Mouse (Mus musculus) forebrain, embryonic 11.5 days (tissue): ENCODE results near the gene Vmn1r23. TPM values are rescaled to one million over a fixed set of nuclear protein-coding genes. Genes with fewer than 3 reads are reported as not detected.
"Not testable (repeated sequence)": the region's sequence is repeated elsewhere in the genome, so short reads cannot be mapped to it uniquely, and the experiment has no call there.

Experiments
- ATAC-seq: fragments of 200-750 bp; cut with Nextera tagmentation; replicated peaks from 2 replicates; pipeline ENCODE4 v1.8.0; 2017; ENCODE audit warnings: moderate TSS enrichment; ENCODE audit not compliant: low FRiP score
- DNase-seq: peaks from one replicate; pipeline ENCODE4 v3.0.0-alpha.2; 2017; ENCODE audit warnings: low spot score
- H3K27ac ChIP-seq: fragments of 300-500 bp; sonication (generic); 2 replicates; pipeline ENCODE4 v1.5.1; 2014; ENCODE audit warnings: low read depth, low read length
- H3K27me3 ChIP-seq: fragments of 300-500 bp; sonication (generic); 2 replicates; pipeline ENCODE4 v1.6.1; 2014; ENCODE audit warnings: mild to moderate bottlenecking, low read length, mixed read lengths; ENCODE audit not compliant: control insufficient read depth, insufficient read depth
- H3K36me3 ChIP-seq: fragments of 300-500 bp; sonication (generic); 2 replicates; pipeline ENCODE4 v1.6.1; 2014; ENCODE audit warnings: mild to moderate bottlenecking, low read length, moderate library complexity, mixed read lengths; ENCODE audit not compliant: control insufficient read depth, insufficient read depth
- H3K4me1 ChIP-seq: fragments of 300-500 bp; sonication (generic); replicated peaks from 2 replicates; pipeline ENCODE4 v1.6.1; 2014; ENCODE audit warnings: low read length, mixed read lengths; ENCODE audit not compliant: control insufficient read depth, insufficient read depth
- H3K4me2 ChIP-seq: fragments of 300-500 bp; sonication (generic); 2 replicates; pipeline ENCODE4 v1.6.1; 2014; ENCODE audit warnings: low read depth, mild to moderate bottlenecking, low read length, moderate library complexity, mixed read lengths; ENCODE audit not compliant: severe bottlenecking
- H3K4me3 ChIP-seq: fragments of 300-500 bp; sonication (generic); 2 replicates; pipeline ENCODE4 v1.5.1; 2014; ENCODE audit warnings: low read depth, low read length
- H3K9ac ChIP-seq: fragments of 300-500 bp; sonication (generic); 2 replicates; pipeline ENCODE4 v1.6.1; 2014; ENCODE audit warnings: low read length
- H3K9me3 ChIP-seq: fragments of 300-500 bp; sonication (generic); 2 replicates; pipeline ENCODE4 v1.6.1; 2016; ENCODE audit warnings: low read length, mixed read lengths; ENCODE audit not compliant: control insufficient read depth
- WGBS: fragments of 180-500 bp; shearing (Covaris S2); extraction: QIAGEN DNeasy Blood & Tissue Kit; methylation state at CpG from one replicate; pipeline ENCODE4 v1.1.7; 2014; 5-methylcytosine and 5-hydroxymethylcytosine counted together
- polyA plus RNA-seq: library from polyadenylated mRNA; unstranded; fragments of >200 nt; fragmentation: Nextera tagmentation; extraction: Ambion mirVana; gene quantifications from 2 replicates; pipeline ENCODE4 v1.2.1, GENCODE M21; 2014

The Vmn1r23 gene
- polyA plus RNA-seq, result not detected in 2 replicates

DNA sequence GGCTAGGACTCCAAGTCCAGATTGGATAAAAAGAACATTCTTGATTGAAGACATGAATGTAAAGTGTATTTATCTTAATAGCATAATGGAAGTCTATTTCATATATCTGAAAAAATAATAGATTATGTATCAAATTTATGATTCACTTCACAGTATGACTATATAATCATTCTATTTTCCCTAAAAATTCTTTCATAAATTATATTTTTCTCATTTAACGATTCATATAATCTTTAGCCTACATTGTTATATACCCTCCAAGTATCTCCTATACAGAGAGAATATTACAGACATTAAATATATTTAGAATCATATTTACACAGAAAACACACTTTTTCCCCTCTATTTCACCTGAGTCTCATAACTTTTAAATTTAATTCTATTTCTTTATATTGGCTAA is at the start of gene Vmn1r23:
Gene Vmn1r23 (minus strand): TSS at position 101 of the 400 bp plus-strand sequence.
- no peak within 1 kb of the TSS for H3K4me2 ChIP-seq
- no peak for DNase-seq
- H3K36me3 ChIP-seq, result no peaks in the 10 kb centered on the region
- H3K9me3 ChIP-seq, result no peaks in the 10 kb centered on the region
- no peak within 1 kb of the TSS for H3K4me3 ChIP-seq
- ATAC-seq, result no peak
- H3K27me3 ChIP-seq, result no peaks in the 10 kb centered on the region
- WGBS, result 86% methylated on average over 1 of the region's 1 CpGs
- no peaks in the 10 kb centered on the region for H3K4me1 ChIP-seq
- H3K27ac ChIP-seq, result no peak within 1 kb of the TSS
- H3K9ac ChIP-seq, result no peak within 1 kb of the TSS

DNA sequence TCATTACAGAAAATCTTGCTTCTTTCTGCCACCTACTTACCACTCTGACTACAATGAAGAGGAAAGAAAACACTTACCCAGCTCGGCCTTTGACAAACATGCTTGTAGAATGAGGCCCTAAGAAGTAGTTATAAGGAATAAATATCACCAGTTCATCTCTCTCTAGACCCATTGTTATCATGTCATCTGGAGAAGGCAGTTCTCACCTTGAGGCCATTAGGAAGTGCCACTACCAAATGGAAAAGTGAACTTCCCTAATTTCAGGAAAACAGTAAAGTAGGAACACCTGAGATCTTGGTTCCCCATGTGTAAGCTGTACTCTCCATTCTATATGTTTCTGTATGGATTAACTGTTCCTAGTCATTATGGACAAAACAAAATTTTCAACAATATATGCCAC is 34.8 kb upstream of the Vmn1r23 start, which contains the start of gene Vmn1r24:
Gene Vmn1r24 (minus strand): TSS at position 101 of the 400 bp plus-strand sequence.
- H3K4me1 ChIP-seq, H3K27me3 ChIP-seq, H3K9ac ChIP-seq, DNase-seq, H3K36me3 ChIP-seq, H3K4me3 ChIP-seq, H3K4me2 ChIP-seq, H3K9me3 ChIP-seq, H3K27ac ChIP-seq, ATAC-seq: not testable (repeated sequence)
- 88% methylated on average over 1 of the region's 1 CpGs for WGBS

DNA sequence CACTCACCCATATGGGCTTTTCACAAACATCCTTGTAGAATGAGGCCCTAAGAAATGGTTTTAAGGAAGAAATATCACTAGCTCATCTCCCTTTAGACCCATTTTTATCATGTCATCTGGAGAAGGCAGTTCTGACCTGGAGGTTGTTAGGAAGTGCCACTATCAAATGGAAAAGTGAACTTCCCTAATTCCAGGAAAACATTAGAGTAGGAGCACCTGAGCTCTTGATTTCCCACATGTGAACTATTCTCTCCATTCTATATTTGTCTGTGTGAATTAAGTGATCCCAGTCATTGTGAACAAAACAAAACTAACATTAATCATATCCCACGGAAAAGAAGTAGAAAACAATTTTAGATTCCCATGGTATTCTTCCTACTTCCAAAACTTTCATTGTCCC is 18.7 kb downstream of the Vmn1r23 start, which contains the start of gene Vmn1r22:
Gene Vmn1r22 (minus strand): TSS at position 101 of the 400 bp plus-strand sequence.
- WGBS, result 81% methylated on average over 1 of the region's 1 CpGs
- Histone ChIP-seq H3K4me2 (no peak within 1 kb of the TSS), H3K27me3 (no peaks in the 10 kb centered on the region), H3K4me3 (no peak within 1 kb of the TSS), H3K36me3 (no peaks in the 10 kb centered on the region), H3K9ac (no peak within 1 kb of the TSS), H3K4me1 (no peaks in the 10 kb centered on the region), H3K27ac (no peak within 1 kb of the TSS), H3K9me3 (no peaks in the 10 kb centered on the region)
- DNase-seq (no peak), ATAC-seq (no peak)

Other genes with a start within 250 kb of the Vmn1r23 start
- 15.8 and 16.1 TPM in 2 replicates for gene Pyurf, start 234.8 kb downstream of the Vmn1r23 start, polyA plus RNA-seq
- 54.0 and 55.7 TPM in 2 replicates for gene Lancl2, start 224.3 kb downstream of the Vmn1r23 start, polyA plus RNA-seq
- 49.2 and 55.3 TPM in 2 replicates for gene Vopp1, start 101.7 kb downstream of the Vmn1r23 start, polyA plus RNA-seq
- gene Vmn1r21, start 76.5 kb downstream of the Vmn1r23 start, polyA plus RNA-seq, result not detected in 2 replicates
- gene Vmn1r22, start 18.8 kb downstream of the Vmn1r23 start, polyA plus RNA-seq, result not detected in 2 replicates
- gene Vmn1r24, start 34.7 kb upstream of the Vmn1r23 start, polyA plus RNA-seq, result not detected in 2 replicates
- gene Vmn1r25, start 54.0 kb upstream of the Vmn1r23 start, polyA plus RNA-seq, result not detected in 2 replicates
- not detected in 2 replicates for gene Vmn1r26, start 88.3 kb upstream of the Vmn1r23 start, polyA plus RNA-seq